Mouse (Mus musculus) C2C12 (cell line): ENCODE measurements at regions not wholly inside any gene's neighbourhood (a gene's known extent, or its start where the extent isn't known, plus 50 kb on each side); places are given as distances from the start of the nearest gene placed in this dataset.

Source experiments
- CTCF ChIP-seq: IDR thresholded peaks from one replicate; pipeline ENCODE4 v1.5.1; 2011; ENCODE audit not compliant: control insufficient read depth, insufficient read depth, insufficient read length
- FOSL1 ChIP-seq: IDR thresholded peaks from one replicate; pipeline ENCODE4 v1.8.0; 2011; ENCODE audit warnings: mild to moderate bottlenecking, low read length; ENCODE audit not compliant: poor library complexity, insufficient read depth, severe bottlenecking
- MAX ChIP-seq: IDR thresholded peaks from one replicate; pipeline ENCODE4 v1.6.1; 2011; ENCODE audit warnings: mild to moderate bottlenecking, control low read depth
- MYOD1 ChIP-seq: IDR thresholded peaks from one replicate; pipeline ENCODE4 v1.6.1; 2011; ENCODE audit warnings: low read depth; ENCODE audit not compliant: control insufficient read depth, insufficient read length
- MYOG ChIP-seq: IDR thresholded peaks from one replicate; pipeline ENCODE4 v1.6.1; 2011; ENCODE audit not compliant: control insufficient read depth, insufficient read length; ENCODE audit errors: extremely low read depth
- USF1 ChIP-seq: IDR thresholded peaks from one replicate; pipeline ENCODE4 v1.6.1; 2011; ENCODE audit warnings: low read depth, mild to moderate bottlenecking, control low read depth, moderate library complexity

GRCm38 (mm10) chr1:193517968-193518367 is 147.9 kb upstream of the Camk1g start:
- TF ChIP-seq CTCF (no peak), USF1 (no peak), FOSL1 (no peak), MYOD1 (no peak), MAX (no peak), MYOG (no peak)
